In the genomic region with DNA sequence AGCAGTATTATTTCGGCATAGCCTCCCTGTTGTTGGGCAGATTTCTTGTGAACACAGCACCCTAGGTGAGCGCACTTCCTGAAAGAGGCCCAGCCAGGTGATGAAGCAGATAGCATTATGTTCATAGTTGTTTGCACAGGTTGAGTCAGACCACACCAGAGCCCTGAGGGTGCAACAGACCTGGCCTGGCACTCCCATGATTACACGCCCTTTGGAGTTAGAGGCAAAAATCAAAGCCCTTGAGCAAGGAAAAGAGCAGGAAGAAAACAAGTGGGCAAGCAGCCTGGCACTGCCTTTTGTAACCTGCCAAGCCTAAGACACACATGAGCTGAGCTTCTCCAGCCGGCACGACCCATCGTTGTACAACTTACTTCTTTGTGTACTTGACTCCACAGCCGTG, we compare ENCODE assay signal across 20 mouse cellular contexts. TPM values are rescaled to one million over a fixed set of nuclear protein-coding genes. Genes with fewer than 3 reads are reported as not detected.
A peak's percentile ranks its signal among the peaks of the same experiment; 100 is the strongest.
DNase-seq lines count a peak whose midpoint lies in the region; ATAC-seq and TF ChIP-seq lines count a peak whose summit lies in the region.
"Had no signal": no experiment of that assay in that cellular context is flagged by ENCODE, and none has a peak within 500 bp of the region (broad histone marks: within the 10 kb centered on the region; RNA-seq: fewer than 3 reads in every experiment).

No protein-coding gene starts in this region.

- DNase-seq in midbrain, embryonic 11.5 days (ENCODE audit: low spot score, missing footprints), result peak; percentile 51
- DNase-seq in midbrain, postnatal 0 days (ENCODE audit: low spot score), result no peak
- DNase-seq in cerebellum, adult 11-12 months, result no peak
- no peak for DNase-seq in cerebellum, adult 2 months
- DNase-seq: cerebellum, postnatal 36 days; forebrain, postnatal 0 days; gastrocnemius, postnatal 36 days; left cerebral cortex, postnatal 4 days; midbrain, embryonic 14.5 days; right cerebral cortex, adult 18-20 months had no signal

- TF ChIP-seq CTCF in midbrain, postnatal 0 days (IDR thresholded peaks at IDR 0.05), result no peak
- TF ChIP-seq CTCF in cerebellum, adult 2 months (IDR thresholded peaks at IDR 0.05; ENCODE audit: borderline replicate concordance, insufficient read depth, low read depth, low read length), result no peak

- no peak overlapping the region for H3K4me2 ChIP-seq in midbrain, embryonic 11.5 days
- no peak overlapping the region for H3K4me2 ChIP-seq in midbrain, postnatal 0 days (ENCODE audit: low read depth, low read length, poor library complexity, severe bottlenecking)
- peak overlapping the region; percentile 34 for H3K4me2 ChIP-seq in intestine, embryonic 16.5 days (ENCODE audit: low read depth, low read length)
- H3K4me2 ChIP-seq in lung, embryonic 15.5 days, result no peak overlapping the region
- H3K4me2 ChIP-seq in stomach, embryonic 16.5 days (ENCODE audit: low read depth, low read length), result peak overlapping the region; percentile 41; the same call in 1 of the 2 replicates
- H3K4me2 ChIP-seq: hindbrain, embryonic 13.5 days; neural tube, embryonic 13.5 days had no signal

- 92% methylated on average over 7 of the region's 7 CpGs for WGBS in midbrain, embryonic 11.5 days
- WGBS in midbrain, postnatal 0 days, result 93% methylated on average over 7 of the region's 7 CpGs
- WGBS in intestine, embryonic 16.5 days, result 54% methylated on average over 7 of the region's 7 CpGs
- WGBS in lung, embryonic 15.5 days, result 82% methylated on average over 7 of the region's 7 CpGs
- 58% methylated on average over 7 of the region's 7 CpGs for WGBS in stomach, embryonic 16.5 days
- WGBS in cerebellum, adult 2 months, result 91% methylated on average over 7 of the region's 7 CpGs

- H3K9me3 ChIP-seq in midbrain, embryonic 11.5 days (ENCODE audit: control insufficient read depth, low read length), result no peaks in the 10 kb centered on the region
- no peaks in the 10 kb centered on the region for H3K9me3 ChIP-seq in midbrain, postnatal 0 days (ENCODE audit: low read length)
- no peaks in the 10 kb centered on the region for H3K9me3 ChIP-seq in intestine, embryonic 16.5 days (ENCODE audit: control insufficient read depth, low read length)
- H3K9me3 ChIP-seq in lung, embryonic 15.5 days, result no peaks in the 10 kb centered on the region
- no peaks in the 10 kb centered on the region for H3K9me3 ChIP-seq in stomach, embryonic 16.5 days (replicated peaks; ENCODE audit: control insufficient read depth, low read length)
- H3K9me3 ChIP-seq: hindbrain, embryonic 13.5 days; neural tube, embryonic 13.5 days had no signal

- ATAC-seq in midbrain, embryonic 11.5 days (ENCODE audit: low FRiP score), result no peak
- ATAC-seq in midbrain, postnatal 0 days (ENCODE audit: low FRiP score), result no peak
- peak; percentile 100 for ATAC-seq in intestine, embryonic 16.5 days
- ATAC-seq in lung, embryonic 15.5 days (ENCODE audit: borderline replicate concordance, extremely low read depth, low FRiP score, low TSS enrichment), result 0 out of 2 replicates have a peak, but pooled peaks have one; percentile 31
- ATAC-seq in stomach, embryonic 16.5 days (ENCODE audit: insufficient read depth, low FRiP score), result peak; percentile 97
- ATAC-seq in inflammation-experienced regulatory T-cells, adult 6 months, result no peak
- ATAC-seq: forebrain, postnatal 0 days had no signal

- no peak overlapping the region for H3K4me3 ChIP-seq in midbrain, embryonic 11.5 days (ENCODE audit: low read depth, low read length)
- no peak overlapping the region for H3K4me3 ChIP-seq in midbrain, postnatal 0 days (ENCODE audit: low read depth, low read length)
- peak overlapping the region; percentile 27 for H3K4me3 ChIP-seq in intestine, embryonic 16.5 days (ENCODE audit: low read length)
- H3K4me3 ChIP-seq in lung, embryonic 15.5 days, result no peak overlapping the region
- peak overlapping the region; percentile 34 for H3K4me3 ChIP-seq in stomach, embryonic 16.5 days (replicated peaks; ENCODE audit: low read length)
- H3K4me3 ChIP-seq in cerebellum, adult 2 months (replicated peaks; ENCODE audit: insufficient read depth, low read depth, low read length), result no peak overlapping the region
- H3K4me3 ChIP-seq: hindbrain, embryonic 13.5 days; neural tube, embryonic 13.5 days had no signal

- H3K9ac ChIP-seq in midbrain, embryonic 11.5 days (ENCODE audit: low read length), result no peak overlapping the region
- H3K9ac ChIP-seq in midbrain, postnatal 0 days (replicated peaks; ENCODE audit: low read length, poor library complexity, severe bottlenecking), result no peak overlapping the region
- peak overlapping the region; percentile 46 for H3K9ac ChIP-seq in intestine, embryonic 16.5 days (ENCODE audit: low read depth, low read length)
- no peak overlapping the region for H3K9ac ChIP-seq in lung, embryonic 15.5 days
- H3K9ac ChIP-seq in stomach, embryonic 16.5 days (ENCODE audit: low read length), result peak overlapping the region; percentile 65
- H3K9ac ChIP-seq: forebrain, postnatal 0 days; hindbrain, embryonic 13.5 days; neural tube, embryonic 13.5 days had no signal

- no peak overlapping the region for H3K27ac ChIP-seq in midbrain, embryonic 11.5 days (ENCODE audit: low read depth, low read length)
- H3K27ac ChIP-seq in midbrain, postnatal 0 days (ENCODE audit: low read depth, low read length), result no peak overlapping the region
- peak overlapping the region; percentile 92 for H3K27ac ChIP-seq in intestine, embryonic 16.5 days (ENCODE audit: low read length)
- no peak overlapping the region for H3K27ac ChIP-seq in lung, embryonic 15.5 days
- H3K27ac ChIP-seq in stomach, embryonic 16.5 days (ENCODE audit: low read length), result peak overlapping the region; percentile 97
- H3K27ac ChIP-seq in cerebellum, adult 2 months (ENCODE audit: insufficient read depth, low read length), result no peak overlapping the region
- H3K27ac ChIP-seq: hindbrain, embryonic 13.5 days; neural tube, embryonic 13.5 days had no signal

- H3K4me1 ChIP-seq in midbrain, embryonic 11.5 days (ENCODE audit: control insufficient read depth, insufficient read depth, low read length), result no peaks in the 10 kb centered on the region
- H3K4me1 ChIP-seq in midbrain, postnatal 0 days (ENCODE audit: insufficient read depth, low read length), result no peaks in the 10 kb centered on the region
- H3K4me1 ChIP-seq in intestine, embryonic 16.5 days (ENCODE audit: control insufficient read depth, insufficient read depth, low read length), result no peaks in the 10 kb centered on the region; the same call in 1 of the 2 replicates
- H3K4me1 ChIP-seq in lung, embryonic 15.5 days, result no peaks in the 10 kb centered on the region
- H3K4me1 ChIP-seq in stomach, embryonic 16.5 days (ENCODE audit: control insufficient read depth, insufficient read depth, low read length), result no peaks in the 10 kb centered on the region; the same call in 1 of the 2 replicates
- no peaks in the 10 kb centered on the region for H3K4me1 ChIP-seq in cerebellum, adult 2 months (ENCODE audit: control insufficient read depth, insufficient read depth, low read length)
- H3K4me1 ChIP-seq: hindbrain, embryonic 13.5 days; neural tube, embryonic 13.5 days had no signal

- H3K36me3 ChIP-seq in midbrain, embryonic 11.5 days (ENCODE audit: control insufficient read depth, insufficient read depth, low read length), result peaks cover 3% of the 10 kb centered on the region; the same call in 1 of the 2 replicates
- H3K36me3 ChIP-seq in midbrain, postnatal 0 days (ENCODE audit: insufficient read depth, low read length), result peaks cover 43% of the 10 kb centered on the region
- 0 out of 2 replicates have a peak, but pooled peaks cover 2% of the 10 kb centered on the region for H3K36me3 ChIP-seq in intestine, embryonic 16.5 days (ENCODE audit: control insufficient read depth, insufficient read depth, low read length)
- H3K36me3 ChIP-seq in lung, embryonic 15.5 days, result peaks cover 38% of the 10 kb centered on the region
- H3K36me3 ChIP-seq in stomach, embryonic 16.5 days (ENCODE audit: control insufficient read depth, insufficient read depth, low read length), result no peaks in the 10 kb centered on the region

- TF ChIP-seq POLR2A in cerebellum, adult 2 months (IDR thresholded peaks at IDR 0.05; ENCODE audit: borderline replicate concordance, insufficient read depth, low read length), result no peak

- no peaks in the 10 kb centered on the region for H3K27me3 ChIP-seq in midbrain, embryonic 11.5 days (ENCODE audit: control insufficient read depth, insufficient read depth, low read length)
- no peaks in the 10 kb centered on the region for H3K27me3 ChIP-seq in midbrain, postnatal 0 days (ENCODE audit: insufficient read depth, low read length)
- H3K27me3 ChIP-seq in intestine, embryonic 16.5 days (replicated peaks; ENCODE audit: control insufficient read depth, insufficient read depth, low read length), result no peaks in the 10 kb centered on the region
- H3K27me3 ChIP-seq in lung, embryonic 15.5 days, result no peaks in the 10 kb centered on the region
- H3K27me3 ChIP-seq in stomach, embryonic 16.5 days (ENCODE audit: control insufficient read depth, insufficient read depth, low read length), result no peaks in the 10 kb centered on the region
- H3K27me3 ChIP-seq in cerebellum, adult 2 months (ENCODE audit: control insufficient read depth, insufficient read depth, low read length), result no peaks in the 10 kb centered on the region
- H3K27me3 ChIP-seq: hindbrain, embryonic 13.5 days; neural tube, embryonic 13.5 days; Patski had no signal

RNA-seq across cellular contexts. Expression of a gene that starts 15.5 kb away (rescaled TPM):
- polyA plus RNA-seq in midbrain, embryonic 11.5 days (2014; fragmentation: Nextera tagmentation; extraction: Ambion mirVana), result not detected in 2 replicates
- 1.0 TPM in 1 of 2 replicates, not detected in the other for total RNA-seq in midbrain, postnatal 0 days (2014; rRNA removed)
- not detected in 2 replicates for polyA plus RNA-seq in midbrain, postnatal 0 days (2015; fragmentation: Nextera tagmentation; extraction: Ambion mirVana)
- not detected in 2 replicates for polyA plus RNA-seq in intestine, embryonic 16.5 days (2015; fragmentation: Nextera tagmentation; extraction: Ambion mirVana)
- polyA plus RNA-seq in lung, embryonic 15.5 days (2015; fragmentation: Nextera tagmentation; extraction: Ambion mirVana), result 0.09 TPM in 1 of 2 replicates, not detected in the other
- polyA plus RNA-seq in stomach, embryonic 16.5 days (2015; fragmentation: Nextera tagmentation; extraction: Ambion mirVana), result not detected in 2 replicates
- polyA plus RNA-seq in inflammation-experienced regulatory T-cells, adult 6 months (2017; shearing (Covaris generic)), result not detected
- polyA plus RNA-seq in cerebellum, adult 2 months (2012; rRNA removed), result 0.25 and 0.31 TPM in 2 replicates
- total RNA-seq: adrenal gland, adult 18-20 months; forebrain, postnatal 0 days had no signal
- polyA plus RNA-seq: forebrain, postnatal 0 days; heart, embryonic 14.5 days; hindbrain, embryonic 13.5 days; liver, embryonic 16.5 days; midbrain, embryonic 14.5 days; neural tube, embryonic 13.5 days had no signal

RNA-seq across cellular contexts. Expression of a gene that starts 53.6 kb away (rescaled TPM):
- polyA plus RNA-seq in midbrain, embryonic 11.5 days (2014; fragmentation: Nextera tagmentation; extraction: Ambion mirVana), result 132 and 134 TPM in 2 replicates
- total RNA-seq in midbrain, postnatal 0 days (2014; rRNA removed), result 52.5 and 61.2 TPM in 2 replicates
- 65.0 and 66.3 TPM in 2 replicates for polyA plus RNA-seq in midbrain, postnatal 0 days (2015; fragmentation: Nextera tagmentation; extraction: Ambion mirVana)
- polyA plus RNA-seq in intestine, embryonic 16.5 days (2015; fragmentation: Nextera tagmentation; extraction: Ambion mirVana), result 52.5 and 63.0 TPM in 2 replicates
- polyA plus RNA-seq in lung, embryonic 15.5 days (2015; fragmentation: Nextera tagmentation; extraction: Ambion mirVana), result 85.6 and 87.4 TPM in 2 replicates
- 63.2 and 63.8 TPM in 2 replicates for polyA plus RNA-seq in stomach, embryonic 16.5 days (2015; fragmentation: Nextera tagmentation; extraction: Ambion mirVana)
- 10 to 100 TPM; 12.5 to 20.2 (median 18.8) TPM for polyA plus RNA-seq in inflammation-experienced regulatory T-cells, adult 6 months (2017; shearing (Covaris generic))
- polyA plus RNA-seq in cerebellum, adult 2 months (2012; rRNA removed), result 28.8 and 29.7 TPM in 2 replicates

Comparison
In these comparisons a context has a peak if more than half of its experiments do, and no peak if none do; other contexts are left out.
1. ATAC-seq: peak in intestine, embryonic 16.5 days (single experiment), lung, embryonic 15.5 days (single experiment) and stomach, embryonic 16.5 days (single experiment); none in midbrain, embryonic 11.5 days (single experiment), midbrain, postnatal 0 days (single experiment) and inflammation-experienced regulatory T-cells, adult 6 months (single experiment).
2. H3K27ac ChIP-seq: peak in intestine, embryonic 16.5 days (single experiment) and stomach, embryonic 16.5 days (single experiment); none in midbrain, embryonic 11.5 days (single experiment), midbrain, postnatal 0 days (single experiment), lung, embryonic 15.5 days (single experiment) and cerebellum, adult 2 months (single experiment).
3. H3K4me2 ChIP-seq: peak in intestine, embryonic 16.5 days (single experiment) and stomach, embryonic 16.5 days (single experiment); none in midbrain, embryonic 11.5 days (single experiment), midbrain, postnatal 0 days (single experiment) and lung, embryonic 15.5 days (single experiment).
4. H3K4me3 ChIP-seq: peak in intestine, embryonic 16.5 days (single experiment) and stomach, embryonic 16.5 days (single experiment); none in midbrain, embryonic 11.5 days (single experiment), midbrain, postnatal 0 days (single experiment), lung, embryonic 15.5 days (single experiment) and cerebellum, adult 2 months (single experiment).
5. H3K9ac ChIP-seq: peak in intestine, embryonic 16.5 days (single experiment) and stomach, embryonic 16.5 days (single experiment); none in midbrain, embryonic 11.5 days (single experiment), midbrain, postnatal 0 days (single experiment) and lung, embryonic 15.5 days (single experiment).